Mouse (Mus musculus) urinary bladder, postnatal 14 days (tissue): ENCODE measurements around the gene Rfx8.

Source experiments
- DNase-seq: peaks from one replicate; pipeline ENCODE4 v3.0.0; 2021; ENCODE audit warnings: low spot score

Rfx8 gene

GRCm38 (mm10) chr1:39734881-39735280 is 14.1 kb upstream of the Rfx8 start:
- DNase-seq: no peak

GRCm38 (mm10) chr1:39734311-39734710 is 13.5 kb upstream of the Rfx8 start:
- DNase-seq: no peak

- no peak for DNase-seq
Measured at GRCm38 (mm10) chr1:39733876-39734275, 13.1 kb upstream of the Rfx8 start.

GRCm38 (mm10) chr1:39732081-39732480 is 11.3 kb upstream of the Rfx8 start:
- no peak for DNase-seq

- DNase-seq: no peak
Measured at GRCm38 (mm10) chr1:39731543-39731942, 10.7 kb upstream of the Rfx8 start.

GRCm38 (mm10) chr1:39730868-39731267 is 10.1 kb upstream of the Rfx8 start:
- DNase-seq: no peak

- DNase-seq: no peak
Measured at GRCm38 (mm10) chr1:39729919-39730318, 9.1 kb upstream of the Rfx8 start.

- DNase-seq: no peak
Measured at GRCm38 (mm10) chr1:39721351-39721726, 542 bp upstream of the Rfx8 start.

- no peak for DNase-seq
Measured at GRCm38 (mm10) chr1:39720186-39720585, 611 bp downstream of the Rfx8 start.

- no peak for DNase-seq
Measured at GRCm38 (mm10) chr1:39715551-39715950, 5.2 kb downstream of the Rfx8 start.

GRCm38 (mm10) chr1:39714729-39715128 is 6.1 kb downstream of the Rfx8 start:
- DNase-seq: no peak

- DNase-seq: no peak
Measured at GRCm38 (mm10) chr1:39713842-39714658, 6.7 kb downstream of the Rfx8 start.

GRCm38 (mm10) chr1:39713300-39713699 is 7.5 kb downstream of the Rfx8 start:
- no peak for DNase-seq

- no peak for DNase-seq
Measured at GRCm38 (mm10) chr1:39712261-39712660, 8.5 kb downstream of the Rfx8 start.

GRCm38 (mm10) chr1:39710604-39711003 is 10.2 kb downstream of the Rfx8 start:
- DNase-seq: no peak

- no peak for DNase-seq
Measured at GRCm38 (mm10) chr1:39710016-39710415, 10.8 kb downstream of the Rfx8 start.

- no peak for DNase-seq
Measured at GRCm38 (mm10) chr1:39708778-39709177, 12.0 kb downstream of the Rfx8 start.

- DNase-seq: no peak
Measured at GRCm38 (mm10) chr1:39702216-39703046, 18.4 kb downstream of the Rfx8 start.

- DNase-seq: no peak
Measured at GRCm38 (mm10) chr1:39701274-39701602, 19.6 kb downstream of the Rfx8 start.

- DNase-seq: no peak
Measured at GRCm38 (mm10) chr1:39700599-39701273, 20.1 kb downstream of the Rfx8 start.

- DNase-seq: no peak
Measured at GRCm38 (mm10) chr1:39698456-39698855, 22.3 kb downstream of the Rfx8 start.

- no peak for DNase-seq
Measured at GRCm38 (mm10) chr1:39695198-39695597, 25.6 kb downstream of the Rfx8 start.

GRCm38 (mm10) chr1:39694756-39695155 is 26.0 kb downstream of the Rfx8 start:
- DNase-seq: no peak
